Mouse (Mus musculus) midbrain, embryonic 14.5 days (tissue): ENCODE measurements around the gene Dpep2nb. TPM values are rescaled to one million over a fixed set of nuclear protein-coding genes. Genes with fewer than 3 reads are reported as not detected.

Source experiments
- ATAC-seq: fragments of 200-750 bp; cut with Nextera tagmentation; 2 replicates; pipeline ENCODE4 v1.8.0; 2017; ENCODE audit warnings: moderate number of reproducible peaks, moderate library complexity; ENCODE audit not compliant: low FRiP score, low TSS enrichment
- DNase-seq: peaks from one replicate; pipeline ENCODE4 v3.0.0-alpha.2; 2015
- H3K27ac ChIP-seq: fragments of 300-500 bp; sonication (generic); replicated peaks from 2 replicates; pipeline ENCODE4 v1.5.1; 2014; ENCODE audit warnings: mild to moderate bottlenecking, low read depth, low read length, moderate library complexity
- H3K27me3 ChIP-seq: fragments of 300-500 bp; sonication (generic); 2 replicates; pipeline ENCODE4 v1.6.1; 2014; ENCODE audit warnings: low read length, control low read depth, mixed read lengths; ENCODE audit not compliant: control insufficient read depth, insufficient read depth
- H3K36me3 ChIP-seq: fragments of 300-500 bp; sonication (generic); 2 replicates; pipeline ENCODE4 v1.6.1; 2014; ENCODE audit warnings: low read length, control low read depth; ENCODE audit not compliant: control insufficient read depth, insufficient read depth
- H3K4me1 ChIP-seq: fragments of 300-500 bp; sonication (generic); 2 replicates; pipeline ENCODE4 v1.6.1; 2014; ENCODE audit warnings: mild to moderate bottlenecking, antibody characterized with exemption, low read length, control low read depth; ENCODE audit not compliant: control insufficient read depth, insufficient read depth
- H3K4me2 ChIP-seq: fragments of 300-500 bp; sonication (generic); 2 replicates; pipeline ENCODE4 v1.6.1; 2014; ENCODE audit warnings: mild to moderate bottlenecking, low read length, moderate library complexity
- H3K4me3 ChIP-seq: fragments of 300-500 bp; sonication (generic); replicated peaks from 2 replicates; pipeline ENCODE4 v1.5.1; 2014; ENCODE audit warnings: low read depth, low read length
- H3K9ac ChIP-seq: fragments of 300-500 bp; sonication (generic); replicated peaks from 2 replicates; pipeline ENCODE4 v1.6.1; 2014; ENCODE audit warnings: mild to moderate bottlenecking, low read length, moderate library complexity
- H3K9me3 ChIP-seq: fragments of 300-500 bp; sonication (generic); 2 replicates; pipeline ENCODE4 v1.6.1; 2016; ENCODE audit warnings: low read length, control low read depth, mixed read lengths; ENCODE audit not compliant: control insufficient read depth
- WGBS: fragments of 180-500 bp; shearing (Covaris S2); extraction: QIAGEN DNeasy Blood & Tissue Kit; methylation state at CpG from one replicate; pipeline ENCODE4 v1.1.7; 2014; 5-methylcytosine and 5-hydroxymethylcytosine counted together
- polyA plus RNA-seq: library from polyadenylated mRNA; unstranded; fragments of >200 nt; fragmentation: Nextera tagmentation; extraction: Ambion mirVana; gene quantifications from 2 replicates; pipeline ENCODE4 v1.2.1, GENCODE M21; 2014

Gene Dpep2nb
- not detected in 2 replicates for polyA plus RNA-seq

DNA sequence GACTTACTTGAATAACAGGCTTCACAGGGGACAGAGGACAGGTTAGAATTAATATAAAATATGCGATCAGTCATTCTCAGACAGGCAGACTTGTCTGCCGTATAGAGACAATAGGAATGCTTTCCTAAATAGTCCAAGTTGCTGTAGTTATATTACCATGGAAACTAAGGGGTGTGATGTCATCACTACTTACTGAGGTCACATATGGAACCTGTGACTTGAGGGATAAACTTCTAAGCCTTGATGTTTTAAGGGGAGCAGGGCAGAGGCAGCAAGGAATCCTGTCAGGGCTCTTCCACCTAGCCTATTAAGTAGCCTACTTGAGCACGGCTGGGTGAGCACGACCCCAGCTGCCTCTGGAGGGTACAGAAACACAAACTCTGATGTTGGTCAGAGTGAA is at the start of gene Dpep2nb:
Gene Dpep2nb, minus strand, starts transcription at position 101 of the 400 bp plus-strand sequence.
- Histone ChIP-seq H3K27ac (no peak within 1 kb of the TSS), H3K9me3 (no peaks in the 10 kb centered on the region), H3K4me3 (no peak within 1 kb of the TSS), H3K27me3 (no peaks in the 10 kb centered on the region), H3K4me2 (no peak within 1 kb of the TSS), H3K4me1 (peaks cover 8% of the 10 kb centered on the region), H3K36me3 (0 out of 2 replicates have a peak, but pooled peaks cover 2% of the 10 kb centered on the region), H3K9ac (no peak within 1 kb of the TSS)
- no peak for DNase-seq
- no peak for ATAC-seq
- WGBS = 86% methylated on average over 4 of the region's 4 CpGs

DNA sequence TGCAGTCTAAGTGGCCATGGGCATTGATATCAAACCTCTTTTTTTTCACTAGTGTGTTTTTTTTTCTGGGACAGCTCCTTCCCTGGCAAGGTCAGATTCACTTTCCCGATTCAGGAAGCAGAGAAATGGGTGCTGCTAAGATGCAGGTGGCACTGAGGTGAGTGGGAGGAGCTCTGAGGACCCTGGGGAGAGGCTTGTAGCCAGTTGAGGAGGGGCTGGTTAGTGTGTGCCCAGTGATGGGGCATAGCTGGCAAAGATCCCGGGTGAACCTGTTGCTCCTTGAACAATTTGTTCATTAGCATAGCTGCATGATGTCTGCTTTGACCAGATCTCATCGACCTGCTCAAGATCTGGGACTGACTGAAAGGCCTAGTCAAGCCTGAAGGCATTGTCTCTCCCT is 49.3 kb upstream of the Dpep2nb start:
- H3K4me3 ChIP-seq = no peak overlapping the region
- H3K9me3 ChIP-seq = no peaks in the 10 kb centered on the region
- H3K4me2 ChIP-seq = no peak overlapping the region
- DNase-seq (peak; percentile 14), ATAC-seq (no peak)
- H3K9ac ChIP-seq = no peak overlapping the region
- H3K27ac ChIP-seq = no peak overlapping the region
- no peaks in the 10 kb centered on the region for H3K27me3 ChIP-seq
- H3K4me1 ChIP-seq = 0 out of 2 replicates have a peak, but pooled peaks cover 6% of the 10 kb centered on the region
- H3K36me3 ChIP-seq = peaks cover 36% of the 10 kb centered on the region
- WGBS = 47% methylated on average over 3 of the region's 3 CpGs

DNA sequence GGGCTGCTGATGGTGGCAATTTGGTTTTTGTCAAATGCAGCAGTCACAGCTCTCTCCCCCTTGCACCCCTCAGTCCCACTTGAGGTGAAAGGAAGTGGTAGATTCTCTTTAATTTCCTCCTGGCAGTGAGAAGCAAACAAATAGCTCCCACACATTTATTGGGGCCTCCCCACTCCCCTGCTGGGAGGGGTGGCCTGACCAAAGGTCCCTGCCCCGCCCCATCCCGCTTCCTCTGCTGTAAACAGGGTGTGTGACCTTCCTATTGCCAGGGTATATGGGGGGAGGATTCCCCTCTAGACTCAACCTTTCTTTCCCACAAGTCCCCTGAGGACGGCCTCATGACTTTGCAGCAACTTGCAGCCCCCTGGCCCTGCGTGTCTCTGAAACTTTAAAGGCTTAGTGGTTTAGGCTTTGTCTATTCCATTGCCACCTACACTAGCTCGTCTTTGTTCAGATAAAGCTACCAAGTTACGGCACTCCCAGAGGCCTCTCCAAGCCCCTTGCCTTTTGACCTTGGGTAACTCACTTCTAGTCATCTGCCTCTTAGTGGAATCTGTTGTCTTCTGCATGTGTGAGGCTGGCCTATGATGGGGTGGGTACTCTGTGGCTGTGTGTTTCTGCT is 48.5 kb upstream of the Dpep2nb start:
- DNase-seq = no peak
- H3K27ac ChIP-seq = no peak overlapping the region
- H3K9me3 ChIP-seq = no peaks in the 10 kb centered on the region
- no peaks in the 10 kb centered on the region for H3K27me3 ChIP-seq
- ATAC-seq = no peak
- H3K36me3 ChIP-seq = peaks cover 36% of the 10 kb centered on the region
- 79% methylated on average over 6 of the region's 6 CpGs for WGBS
- no peak overlapping the region for H3K9ac ChIP-seq
- no peak overlapping the region for H3K4me3 ChIP-seq
- 0 out of 2 replicates have a peak, but pooled peaks cover 6% of the 10 kb centered on the region for H3K4me1 ChIP-seq
- no peak overlapping the region for H3K4me2 ChIP-seq

DNA sequence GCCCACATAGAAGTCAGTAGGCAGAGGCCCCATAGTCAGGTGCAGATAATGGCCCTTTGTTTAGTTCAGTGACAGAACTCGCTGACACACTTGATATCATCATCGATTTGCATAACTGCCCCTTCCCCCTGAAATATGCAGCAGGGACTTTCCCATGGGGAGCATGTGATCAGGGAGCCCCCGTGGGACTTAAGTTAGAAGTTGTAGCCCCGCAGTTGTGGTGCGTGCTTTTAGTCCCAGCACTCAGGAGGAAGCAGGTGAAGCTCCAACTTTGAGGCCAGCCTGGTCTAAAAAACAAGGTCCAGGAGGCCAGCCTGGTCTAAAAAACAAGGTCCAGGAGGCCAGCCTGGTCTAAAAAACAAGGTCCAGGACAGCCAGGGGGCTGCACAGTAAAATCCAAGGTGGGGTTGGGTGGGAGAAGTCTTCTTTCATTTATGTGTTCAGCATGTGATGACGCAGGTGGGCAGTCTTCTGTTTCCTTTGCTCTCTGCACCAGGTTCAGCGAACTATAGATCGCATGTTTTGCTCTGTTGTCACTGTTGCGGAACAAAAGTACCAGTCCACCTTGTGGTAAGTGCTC is 46.8 kb upstream of the Dpep2nb start:
- Histone ChIP-seq H3K27me3 (no peaks in the 10 kb centered on the region), H3K9me3 (no peaks in the 10 kb centered on the region), H3K4me2 (no peak overlapping the region), H3K9ac (no peak overlapping the region), H3K4me3 (no peak overlapping the region), H3K4me1 (no peaks in the 10 kb centered on the region), H3K36me3 (peaks cover 36% of the 10 kb centered on the region), H3K27ac (no peak overlapping the region)
- DNase-seq (no peak), ATAC-seq (no peak)
- 93% methylated on average over 9 of the region's 9 CpGs for WGBS

DNA sequence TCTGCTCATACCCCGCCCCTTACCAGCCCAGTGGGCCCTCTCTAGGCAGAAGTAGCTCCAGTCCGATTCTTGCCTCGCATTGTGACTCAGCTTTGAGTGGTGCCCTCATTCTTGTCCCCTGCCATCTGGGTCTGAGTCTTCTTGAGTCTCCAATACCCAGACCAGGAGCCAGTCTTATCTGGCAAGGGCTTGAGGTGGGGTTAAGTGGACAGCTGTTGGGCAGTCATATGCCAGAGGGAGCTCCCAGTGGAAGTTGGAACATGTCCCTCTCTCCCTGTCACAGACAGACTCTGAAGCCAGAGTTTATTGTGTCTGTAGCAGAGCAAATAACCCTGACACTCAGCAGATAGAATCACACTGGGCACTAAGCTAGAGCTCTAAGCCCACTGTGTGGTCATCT is 45.3 kb upstream of the Dpep2nb start:
- H3K27ac ChIP-seq = no peak overlapping the region
- H3K4me3 ChIP-seq = no peak overlapping the region
- no peak for DNase-seq
- H3K4me2 ChIP-seq = no peak overlapping the region
- H3K27me3 ChIP-seq = no peaks in the 10 kb centered on the region
- 86% methylated on average over 3 of the region's 3 CpGs for WGBS
- no peak for ATAC-seq
- no peaks in the 10 kb centered on the region for H3K4me1 ChIP-seq
- H3K9me3 ChIP-seq = no peaks in the 10 kb centered on the region
- H3K9ac ChIP-seq = no peak overlapping the region
- H3K36me3 ChIP-seq = peaks cover 43% of the 10 kb centered on the region

DNA sequence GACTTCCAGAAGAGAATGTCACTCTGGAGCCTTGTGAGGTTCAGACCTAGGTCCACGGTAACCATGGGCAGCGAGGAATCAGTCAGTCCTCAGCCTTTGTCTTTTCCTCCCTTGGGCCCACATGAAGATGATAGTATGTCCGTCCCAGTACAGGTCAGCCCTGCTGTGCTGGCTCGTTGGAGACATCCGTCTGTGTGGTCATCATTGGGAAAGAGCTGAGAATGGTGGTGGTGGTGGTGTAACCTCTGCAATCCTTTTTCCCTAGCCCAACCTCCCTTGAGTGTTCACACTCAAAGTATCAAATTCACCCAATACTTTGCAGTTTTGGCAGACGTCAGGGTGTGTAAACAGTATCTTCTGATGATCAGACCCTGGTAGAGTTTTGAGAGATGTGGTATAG is 44.1 kb upstream of the Dpep2nb start:
- Histone ChIP-seq H3K36me3 (peaks cover 47% of the 10 kb centered on the region), H3K4me2 (no peak overlapping the region), H3K27ac (no peak overlapping the region), H3K27me3 (no peaks in the 10 kb centered on the region), H3K4me3 (no peak overlapping the region), H3K9ac (no peak overlapping the region), H3K4me1 (no peaks in the 10 kb centered on the region), H3K9me3 (no peaks in the 10 kb centered on the region)
- DNase-seq (no peak), ATAC-seq (no peak)
- WGBS = 88% methylated on average over 6 of the region's 6 CpGs

DNA sequence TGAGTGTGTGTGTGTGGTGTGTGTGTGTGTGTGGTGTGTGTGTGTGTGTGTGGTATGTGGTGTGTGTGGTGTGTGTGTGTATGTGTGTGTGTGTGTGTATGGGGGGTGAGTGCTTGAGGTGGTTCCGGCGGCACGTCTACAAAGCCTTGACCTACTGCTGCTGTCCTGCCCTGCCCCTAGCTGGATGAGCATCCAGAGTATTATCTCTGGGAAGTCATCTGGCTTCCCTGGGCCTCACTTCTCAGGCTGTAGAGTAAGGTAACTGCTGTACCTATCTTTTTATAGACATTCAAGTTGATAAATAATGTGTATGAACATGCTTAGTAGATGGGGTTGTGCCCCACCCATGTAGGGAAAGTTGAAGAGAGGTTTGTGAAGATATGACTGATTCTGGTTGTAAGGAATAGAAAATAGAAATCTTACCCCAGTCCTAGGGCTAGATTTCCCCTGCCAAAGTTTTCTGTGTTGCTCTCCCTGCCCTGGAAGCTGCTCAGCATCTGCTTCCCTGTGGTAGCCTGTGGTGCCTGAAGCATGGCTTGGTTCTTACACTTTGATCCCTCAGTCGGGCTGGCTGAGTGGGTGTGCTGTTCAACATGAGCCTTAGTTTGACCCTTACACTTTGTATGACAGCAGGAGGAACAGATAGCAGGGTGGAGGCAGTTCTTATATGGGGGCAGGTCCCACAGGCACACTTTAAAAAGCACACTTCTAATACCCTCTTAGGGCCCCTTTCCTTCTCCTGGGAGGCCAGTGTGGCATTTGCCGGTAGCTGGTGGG is 42.3 kb upstream of the Dpep2nb start:
- Histone ChIP-seq H3K4me2 (no peak overlapping the region), H3K4me1 (no peaks in the 10 kb centered on the region), H3K27ac (no peak overlapping the region), H3K36me3 (peaks cover 41% of the 10 kb centered on the region), H3K4me3 (no peak overlapping the region), H3K9ac (no peak overlapping the region), H3K27me3 (no peaks in the 10 kb centered on the region), H3K9me3 (no peaks in the 10 kb centered on the region)
- DNase-seq (no peak), ATAC-seq (no peak)
- WGBS = 83% methylated on average over 5 of the region's 5 CpGs

DNA sequence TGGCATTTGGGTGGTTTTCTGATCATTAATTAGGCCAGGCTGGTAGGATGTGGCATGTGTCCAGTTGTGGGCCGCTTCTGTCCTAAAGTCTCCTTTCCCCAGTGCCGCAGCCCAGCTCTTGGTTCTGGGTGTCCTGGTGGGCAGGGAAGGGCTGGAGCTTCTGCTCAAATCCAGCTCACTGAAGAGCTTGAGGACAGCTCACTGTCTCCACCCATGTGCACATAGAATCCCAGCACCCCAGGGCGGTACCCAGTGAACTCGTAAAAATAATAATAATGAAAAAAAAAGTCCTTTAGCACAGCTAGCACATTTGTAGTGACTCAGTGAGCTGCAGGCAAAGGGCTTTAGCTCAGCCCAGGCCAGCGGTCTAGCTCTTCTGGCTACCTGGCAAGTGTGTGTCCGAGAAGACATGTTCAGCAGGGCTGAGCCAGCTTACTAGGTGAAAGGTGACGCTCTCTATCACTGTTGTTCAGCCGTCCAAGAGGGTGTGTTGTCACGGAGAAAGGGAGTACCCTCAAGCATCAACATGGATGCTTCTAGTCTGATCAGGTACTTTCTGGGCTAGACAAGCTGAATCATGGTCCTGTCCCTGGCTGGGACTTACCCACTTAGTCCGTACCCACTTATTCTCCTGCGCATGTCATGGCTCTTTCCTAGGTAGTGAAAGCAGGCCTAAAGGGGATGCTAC is 41.2 kb upstream of the Dpep2nb start:
- Histone ChIP-seq H3K4me2 (no peak overlapping the region), H3K9me3 (no peaks in the 10 kb centered on the region), H3K36me3 (peaks cover 31% of the 10 kb centered on the region), H3K4me3 (no peak overlapping the region), H3K27me3 (no peaks in the 10 kb centered on the region), H3K27ac (no peak overlapping the region), H3K9ac (no peak overlapping the region), H3K4me1 (no peaks in the 10 kb centered on the region)
- no peak for ATAC-seq
- DNase-seq = no peak
- WGBS = 92% methylated on average over 11 of the region's 11 CpGs
